Mouse (Mus musculus): Measurements from ENCODE around the gene Tpx2. TPM values are rescaled to one million over a fixed set of nuclear protein-coding genes. Genes with fewer than 3 reads are reported as not detected.

Tpx2 gene
- polyA plus RNA-seq, 1 experiment from 2014 or later = 16.1 TPM

GRCm38 (mm10) chr2:152842741-152843140, 5.0 kb upstream of the Tpx2 start:
- H3K27ac ChIP-seq (ENCODE audit: low read depth, low read length) = no peak overlapping the region
- H3K9ac ChIP-seq (ENCODE audit: low read depth, low read length) = no peak overlapping the region
- no peaks in the 10 kb centered on the region for H3K4me1 ChIP-seq (replicated peaks; ENCODE audit: control insufficient read depth, insufficient read depth, low read length)
- no peak for TF ChIP-seq CTCF (IDR thresholded peaks at IDR 0.05; ENCODE audit: low read depth)
- H3K36me3 ChIP-seq (ENCODE audit: control insufficient read depth, insufficient read depth) = no peaks in the 10 kb centered on the region
- no peak overlapping the region for H3K4me3 ChIP-seq (ENCODE audit: low read depth, low read length)
- WGBS = 84% methylated on average over 3 of the region's 3 CpGs
- no peak for ATAC-seq
- no peaks in the 10 kb centered on the region for H3K9me3 ChIP-seq (ENCODE audit: control insufficient read depth)
- H3K27me3 ChIP-seq (replicated peaks; ENCODE audit: control insufficient read depth, insufficient read depth, low read length) = no peaks in the 10 kb centered on the region
- no peak overlapping the region for H3K4me2 ChIP-seq (replicated peaks; ENCODE audit: low read depth)

GRCm38 (mm10) chr2:152847057-152847814, 528 bp upstream of the Tpx2 start:
- Histone ChIP-seq H3K27ac (ENCODE audit: low read depth, low read length) (no peak overlapping the region), H3K4me1 (replicated peaks; ENCODE audit: control insufficient read depth, insufficient read depth, low read length) (no peaks in the 10 kb centered on the region), H3K36me3 (ENCODE audit: control insufficient read depth, insufficient read depth) (no peaks in the 10 kb centered on the region), H3K27me3 (replicated peaks; ENCODE audit: control insufficient read depth, insufficient read depth, low read length) (no peaks in the 10 kb centered on the region), H3K9me3 (ENCODE audit: control insufficient read depth) (no peaks in the 10 kb centered on the region), H3K4me3 (ENCODE audit: low read depth, low read length) (peak overlapping the region; percentile 73; the same call in 1 of the 2 replicates), H3K4me2 (replicated peaks; ENCODE audit: low read depth) (peak overlapping the region; percentile 55), H3K9ac (ENCODE audit: low read depth, low read length) (no peak overlapping the region)
- 12% methylated on average over 3 of the region's 3 CpGs for WGBS
- TF ChIP-seq CTCF (IDR thresholded peaks at IDR 0.05; ENCODE audit: low read depth) = no peak
- ATAC-seq = no peak

- Histone ChIP-seq H3K27ac (ENCODE audit: low read depth, low read length) (no peak overlapping the region), H3K4me3 (ENCODE audit: low read depth, low read length) (peak overlapping the region; percentile 73), H3K9me3 (ENCODE audit: control insufficient read depth) (no peaks in the 10 kb centered on the region), H3K27me3 (replicated peaks; ENCODE audit: control insufficient read depth, insufficient read depth, low read length) (no peaks in the 10 kb centered on the region), H3K4me1 (replicated peaks; ENCODE audit: control insufficient read depth, insufficient read depth, low read length) (no peaks in the 10 kb centered on the region), H3K9ac (ENCODE audit: low read depth, low read length) (peak overlapping the region; percentile 35; the same call in 1 of the 2 replicates), H3K36me3 (ENCODE audit: control insufficient read depth, insufficient read depth) (no peaks in the 10 kb centered on the region), H3K4me2 (replicated peaks; ENCODE audit: low read depth) (peak overlapping the region; percentile 69)
- no peak for TF ChIP-seq CTCF (IDR thresholded peaks at IDR 0.05; ENCODE audit: low read depth)
- no peak for ATAC-seq
- 4% methylated on average over 2 of the region's 2 CpGs for WGBS
These were observed 702 bp downstream of the Tpx2 start for GRCm38 (mm10) chr2:152848466-152848865.

- Histone ChIP-seq H3K4me1 (replicated peaks; ENCODE audit: control insufficient read depth, insufficient read depth, low read length) (no peaks in the 10 kb centered on the region), H3K27ac (ENCODE audit: low read depth, low read length) (no peak overlapping the region), H3K4me3 (ENCODE audit: low read depth, low read length) (no peak overlapping the region), H3K9me3 (ENCODE audit: control insufficient read depth) (no peaks in the 10 kb centered on the region), H3K9ac (ENCODE audit: low read depth, low read length) (no peak overlapping the region), H3K27me3 (replicated peaks; ENCODE audit: control insufficient read depth, insufficient read depth, low read length) (no peaks in the 10 kb centered on the region), H3K36me3 (ENCODE audit: control insufficient read depth, insufficient read depth) (peaks cover 22% of the 10 kb centered on the region), H3K4me2 (replicated peaks; ENCODE audit: low read depth) (no peak overlapping the region)
- 89% methylated on average over 3 of the region's 3 CpGs for WGBS
- no peak for ATAC-seq
- no peak for TF ChIP-seq CTCF (IDR thresholded peaks at IDR 0.05; ENCODE audit: low read depth)
These were observed 11.7 kb downstream of the Tpx2 start for GRCm38 (mm10) chr2:152859501-152859900.

GRCm38 (mm10) chr2:152861891-152862290, 14.1 kb downstream of the Tpx2 start:
- Histone ChIP-seq H3K4me3 (ENCODE audit: low read depth, low read length) (no peak overlapping the region), H3K9ac (ENCODE audit: low read depth, low read length) (no peak overlapping the region), H3K9me3 (ENCODE audit: control insufficient read depth) (no peaks in the 10 kb centered on the region), H3K27me3 (replicated peaks; ENCODE audit: control insufficient read depth, insufficient read depth, low read length) (no peaks in the 10 kb centered on the region), H3K27ac (ENCODE audit: low read depth, low read length) (no peak overlapping the region), H3K4me1 (replicated peaks; ENCODE audit: control insufficient read depth, insufficient read depth, low read length) (no peaks in the 10 kb centered on the region), H3K4me2 (replicated peaks; ENCODE audit: low read depth) (no peak overlapping the region), H3K36me3 (ENCODE audit: control insufficient read depth, insufficient read depth) (peaks cover 12% of the 10 kb centered on the region)
- WGBS = 81% methylated on average over 1 of the region's 1 CpGs
- no peak for TF ChIP-seq CTCF (IDR thresholded peaks at IDR 0.05; ENCODE audit: low read depth)
- ATAC-seq = no peak

- no peak for ATAC-seq
- TF ChIP-seq CTCF (IDR thresholded peaks at IDR 0.05; ENCODE audit: low read depth) = no peak
- H3K4me2 ChIP-seq (replicated peaks; ENCODE audit: low read depth) = no peak overlapping the region
- H3K9ac ChIP-seq (ENCODE audit: low read depth, low read length) = no peak overlapping the region
- no peaks in the 10 kb centered on the region for H3K4me1 ChIP-seq (replicated peaks; ENCODE audit: control insufficient read depth, insufficient read depth, low read length)
- WGBS = 74% methylated on average over 3 of the region's 3 CpGs
- no peak overlapping the region for H3K27ac ChIP-seq (ENCODE audit: low read depth, low read length)
- H3K4me3 ChIP-seq (ENCODE audit: low read depth, low read length) = no peak overlapping the region
- H3K27me3 ChIP-seq (replicated peaks; ENCODE audit: control insufficient read depth, insufficient read depth, low read length) = no peaks in the 10 kb centered on the region
- no peaks in the 10 kb centered on the region for H3K9me3 ChIP-seq (ENCODE audit: control insufficient read depth)
- H3K36me3 ChIP-seq (ENCODE audit: control insufficient read depth, insufficient read depth) = peaks cover 10% of the 10 kb centered on the region; the same call in 1 of the 2 replicates
These were observed 14.9 kb downstream of the Tpx2 start for GRCm38 (mm10) chr2:152862638-152863037.

All from intestine, postnatal 0 days (tissue).